Mouse (Mus musculus): ENCODE data around the gene Spatc1l. TPM values are rescaled to one million over a fixed set of nuclear protein-coding genes. Genes with fewer than 3 reads are reported as not detected.

The Spatc1l gene
- not detected for total RNA-seq (2021)

- DNase-seq, result no peak
- intact Hi-C loops (cut with DNase I), result no loop called here
These were observed at the start of gene Spatc1l for GRCm38 (mm10) chr10:76561972-76562371. Gene Spatc1l (plus strand): TSS chr10:76562272.

GRCm38 (mm10) chr10:76512965-76513583 lies 49.0 kb upstream of the Spatc1l start:
- intact Hi-C loops (cut with DNase I), result no loop called here

DNA sequence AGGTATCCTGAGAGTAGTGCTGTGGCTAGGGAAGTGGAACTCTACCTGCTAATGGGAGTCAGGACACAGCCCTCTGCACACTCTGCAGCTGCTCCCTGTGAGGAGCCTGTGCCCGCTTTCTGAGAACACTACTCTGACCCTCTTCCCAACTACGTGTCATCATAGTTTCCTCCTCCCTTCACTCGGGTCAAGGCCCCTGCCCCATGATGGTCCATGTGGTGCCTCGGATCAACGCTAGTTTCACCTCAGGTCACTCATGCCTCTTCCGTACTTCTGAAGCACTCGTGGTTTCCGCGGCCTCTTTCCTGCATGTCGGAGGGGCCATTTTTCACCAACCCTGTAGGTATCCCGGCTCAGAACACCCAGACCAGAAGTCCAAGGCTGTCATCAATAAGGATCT lies 31.1 kb upstream of the Spatc1l start:
- intact Hi-C loops (cut with DNase I), result loop anchor here (5.0 kb wide), 1 partner anchor 206 kb away; no protein-coding TSS in a partner anchor

More at GRCm38 (mm10) chr10:76512965-76513583, 49.0 kb upstream of the Spatc1l start:
- peak; percentile 66 to 83 for DNase-seq

DNA sequence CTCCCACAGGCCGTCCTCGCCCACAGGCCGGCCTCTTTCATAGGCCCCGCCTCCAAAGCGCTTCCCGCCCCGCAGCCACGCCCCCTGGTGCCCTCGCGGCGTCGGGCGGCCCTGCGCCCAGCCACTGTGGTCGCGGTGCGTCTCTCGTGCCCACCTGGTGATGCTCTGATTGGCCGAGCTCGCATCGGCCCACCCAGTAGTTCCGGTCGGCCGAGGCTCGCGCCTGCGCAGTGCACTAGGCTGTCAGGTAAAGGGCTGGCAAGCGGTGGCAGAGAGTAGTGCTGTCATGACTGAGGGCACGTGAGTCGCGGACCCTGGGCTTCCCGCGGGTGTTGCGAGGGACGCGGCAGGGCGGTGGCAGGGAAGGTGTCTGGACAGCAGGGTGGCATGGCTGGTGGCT lies 30.7 kb upstream of the Spatc1l start, which contains the start of gene Lss:
Gene Lss (plus strand): TSS at position 214 of the 400 bp plus-strand sequence.
- intact Hi-C loops (cut with DNase I), result loop anchor here (5.0 kb wide), 1 partner anchor 206 kb away; no protein-coding TSS in a partner anchor
- DNase-seq, result peak; percentile 88 to 92

More for the DNA sequence above, 31.1 kb upstream of the Spatc1l start:
- no peak for DNase-seq

DNA sequence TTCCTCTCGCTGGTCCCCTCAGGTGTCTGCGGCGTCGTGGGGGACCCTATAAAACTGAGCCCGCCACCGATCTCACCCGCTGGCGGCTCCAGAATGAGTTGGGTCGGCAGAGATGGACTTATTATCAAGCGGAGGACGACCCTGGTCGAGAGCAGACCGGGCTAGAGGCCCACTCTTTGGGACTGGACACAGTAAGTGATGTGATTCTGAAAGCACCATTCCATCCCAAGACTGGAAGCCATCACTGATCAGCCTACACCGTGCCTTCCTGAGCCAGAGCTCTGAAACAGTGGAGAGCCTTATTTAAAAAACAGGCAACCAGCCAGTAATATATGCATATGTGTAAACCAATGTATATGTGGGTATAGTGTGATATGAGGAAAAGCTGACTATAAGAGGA lies 30.2 kb upstream of the Spatc1l start:
- no peak for DNase-seq
- intact Hi-C loops (cut with DNase I), result loop anchor here (5.0 kb wide), 1 partner anchor 205 kb away; no protein-coding TSS in a partner anchor

GRCm38 (mm10) chr10:76535526-76535925 lies 26.5 kb upstream of the Spatc1l start:
- intact Hi-C loops (cut with DNase I), result no loop called here
- DNase-seq, result no peak

- intact Hi-C loops (cut with DNase I), result no loop called here
- DNase-seq, result no peak
These were observed 24.5 kb upstream of the Spatc1l start for GRCm38 (mm10) chr10:76537619-76538018.

DNA sequence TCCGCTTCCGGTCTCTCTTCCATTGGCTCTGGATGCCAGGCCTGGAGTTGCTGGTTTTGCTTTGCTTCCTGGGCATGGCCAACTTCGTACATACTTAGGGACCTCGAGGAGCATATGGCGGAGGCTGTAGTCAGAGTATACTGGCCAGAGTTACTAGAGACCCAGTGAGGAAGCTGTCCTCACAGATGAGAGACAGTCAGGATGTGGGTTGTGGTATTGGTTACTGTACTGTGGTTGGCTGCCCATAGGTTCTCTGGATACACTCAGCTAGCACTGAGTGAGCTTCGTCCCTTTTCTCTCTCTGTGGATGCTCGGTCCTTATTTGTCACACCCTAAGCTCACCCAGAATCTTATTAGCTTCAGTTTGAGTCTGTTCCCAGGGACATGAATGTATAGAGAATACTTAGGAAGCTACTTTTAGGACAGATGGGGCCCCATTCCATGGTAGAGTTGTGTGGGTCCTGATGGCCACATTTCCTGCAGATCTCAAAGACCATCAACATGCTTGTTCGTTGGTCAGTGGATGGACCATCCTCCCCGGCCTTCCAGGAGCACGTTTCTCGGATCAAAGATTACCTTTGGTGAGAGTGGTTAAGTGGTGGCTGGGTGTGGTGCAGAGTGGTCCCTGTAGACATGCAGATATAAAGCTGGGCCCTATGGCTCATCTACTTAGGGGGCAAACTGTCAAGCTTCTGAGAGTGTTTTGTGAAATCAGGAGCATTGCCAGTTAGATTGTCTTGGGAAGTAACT lies 20.6 kb upstream of the Spatc1l start:
- DNase-seq, result no peak
- intact Hi-C loops (cut with DNase I), result no loop called here

- no peak for DNase-seq
- intact Hi-C loops (cut with DNase I), result no loop called here
These were observed 19.3 kb upstream of the Spatc1l start for GRCm38 (mm10) chr10:76542636-76543375.

GRCm38 (mm10) chr10:76546566-76546965 lies 15.5 kb upstream of the Spatc1l start:
- intact Hi-C loops (cut with DNase I), result no loop called here
- no peak for DNase-seq

DNA sequence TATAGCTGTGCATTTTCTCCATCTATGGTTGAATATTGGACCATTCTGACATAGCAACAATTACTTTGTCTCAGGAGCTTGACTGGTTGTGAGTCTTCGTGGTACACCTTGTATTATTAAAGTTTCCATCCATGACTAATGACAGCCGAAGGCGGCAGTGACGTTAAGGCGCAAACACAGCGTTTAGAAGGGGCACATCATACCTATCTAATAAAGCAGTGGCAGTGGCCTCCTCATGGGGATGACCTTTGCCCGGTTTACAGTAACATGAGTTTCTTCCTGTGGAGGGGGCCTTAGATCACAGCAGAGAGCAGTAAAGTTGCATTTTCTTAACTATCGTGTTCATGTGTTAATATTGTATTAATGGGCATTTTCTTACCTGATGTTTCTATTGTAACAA lies 13.9 kb upstream of the Spatc1l start:
- intact Hi-C loops (cut with DNase I), result no loop called here

DNA sequence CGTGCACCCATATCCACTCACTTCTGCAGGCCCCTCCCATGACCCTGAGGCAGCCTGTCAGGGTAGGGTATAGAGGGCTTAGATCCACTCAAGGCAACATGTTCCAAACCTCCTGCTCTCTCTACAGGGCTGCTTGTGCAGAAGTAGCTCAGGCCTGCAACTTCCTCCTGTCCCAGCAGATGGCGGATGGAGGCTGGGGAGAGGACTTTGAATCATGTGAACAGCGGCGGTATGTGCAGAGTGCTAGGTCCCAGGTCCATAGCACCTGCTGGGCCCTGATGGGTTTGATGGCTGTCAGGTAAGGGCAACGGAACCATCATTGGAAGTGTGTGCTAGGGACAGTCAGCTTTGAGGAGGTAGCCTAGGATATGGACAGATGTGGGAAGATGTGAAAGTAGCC lies 11.6 kb upstream of the Spatc1l start:
- peak in 1 of 2 experiments; percentile 5 for DNase-seq
- intact Hi-C loops (cut with DNase I), result loop anchor here (2.0 kb wide), 1 partner anchor 184 kb away; no protein-coding TSS in a partner anchor

More for the DNA sequence above, 13.9 kb upstream of the Spatc1l start:
- DNase-seq, result no peak

DNA sequence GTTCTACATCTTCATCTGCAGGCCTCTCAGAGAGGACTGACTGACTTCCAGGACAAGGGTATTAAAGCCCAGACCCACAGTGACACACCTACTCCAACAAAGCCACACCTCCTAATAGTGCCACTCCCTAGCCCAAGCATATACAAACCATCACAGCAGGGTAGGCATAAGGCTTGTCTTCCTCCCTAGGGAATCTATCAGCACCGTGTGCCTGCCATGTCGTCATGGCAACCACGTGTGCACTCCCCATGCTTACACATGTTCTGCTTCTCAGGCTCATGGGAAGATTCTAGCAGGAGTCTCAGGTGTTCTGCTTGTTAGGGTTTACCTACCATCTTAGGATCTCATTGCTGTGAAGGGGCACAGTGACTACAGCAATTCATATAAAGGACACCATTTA lies 10.5 kb upstream of the Spatc1l start:
- intact Hi-C loops (cut with DNase I), result loop anchor here (2.0 kb wide), 1 partner anchor 183 kb away; no protein-coding TSS in a partner anchor
- no peak for DNase-seq

- DNase-seq, result no peak
- intact Hi-C loops (cut with DNase I), result no loop called here
These were observed 8.0 kb upstream of the Spatc1l start for GRCm38 (mm10) chr10:76554061-76554460.

GRCm38 (mm10) chr10:76569996-76570685 lies 8.1 kb downstream of the Spatc1l start:
- DNase-seq, result no peak
- intact Hi-C loops (cut with DNase I), result no loop called here

DNA sequence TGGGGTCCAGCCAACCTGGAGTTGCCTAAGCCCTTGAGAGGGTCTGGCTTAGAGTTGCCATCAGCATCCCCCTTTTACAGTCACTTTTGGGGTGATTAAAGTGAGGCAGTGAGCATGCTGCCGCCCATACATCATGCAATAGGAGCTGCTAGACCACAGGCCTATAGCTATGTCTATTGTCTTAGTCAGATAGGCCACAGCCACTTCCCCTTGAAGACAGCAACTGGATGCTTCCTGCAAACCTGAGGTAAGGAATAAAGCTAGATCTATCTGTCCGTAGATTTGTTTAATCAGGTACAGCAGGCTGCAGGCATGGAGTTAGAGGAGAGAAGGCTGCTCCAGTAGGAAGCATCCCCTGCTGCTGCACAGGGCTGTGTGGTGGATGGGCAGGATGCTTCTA lies 9.0 kb downstream of the Spatc1l start:
- DNase-seq, result no peak
- intact Hi-C loops (cut with DNase I), result no loop called here

GRCm38 (mm10) chr10:76572151-76572550 lies 10.1 kb downstream of the Spatc1l start:
- intact Hi-C loops (cut with DNase I), result loop anchor here (1.0 kb wide), 1 partner anchor 49 kb away; no protein-coding TSS in a partner anchor
- no peak for DNase-seq

- intact Hi-C loops (cut with DNase I), result no loop called here
- no peak for DNase-seq
These were observed 13.3 kb downstream of the Spatc1l start, which contains the start of gene Ftcd for GRCm38 (mm10) chr10:76575374-76575773. Gene Ftcd (plus strand): TSS chr10:76575648.

GRCm38 (mm10) chr10:76576920-76577319 lies 14.8 kb downstream of the Spatc1l start:
- intact Hi-C loops (cut with DNase I), result no loop called here

GRCm38 (mm10) chr10:76584138-76584537 lies 22.1 kb downstream of the Spatc1l start:
- intact Hi-C loops (cut with DNase I), result no loop called here
- no peak for DNase-seq

More at GRCm38 (mm10) chr10:76576920-76577319, 14.8 kb downstream of the Spatc1l start:
- no peak for DNase-seq
